Mouse (Mus musculus) adrenal gland, postnatal 25 days (tissue): Measurements from ENCODE around the gene Pex10. TPM values are rescaled to one million over a fixed set of nuclear protein-coding genes. Genes with fewer than 3 reads are reported as not detected.

Source experiments
- DNase-seq: peaks from one replicate; pipeline ENCODE4 v3.0.0; 2021; ENCODE audit warnings: mixed read lengths
- total RNA-seq: library from RNA; stranded (reverse); gene quantifications from 2 replicates; pipeline ENCODE4 v1.2.3, GENCODE M21; 2021

The Pex10 gene
- total RNA-seq, 1 experiment from 2014 or later = 28.6 TPM

- no peak for DNase-seq
Observed at GRCm38 (mm10) chr4:155093431-155094149, 26.8 kb downstream of the Pex10 start.

- DNase-seq = peak; percentile 64
Observed at GRCm38 (mm10) chr4:155094565-155094964, 27.7 kb downstream of the Pex10 start.

GRCm38 (mm10) chr4:155095238-155095900 lies 28.6 kb downstream of the Pex10 start:
- peak; percentile 82 for DNase-seq

GRCm38 (mm10) chr4:155095967-155096366 lies 29.2 kb downstream of the Pex10 start:
- no peak for DNase-seq

GRCm38 (mm10) chr4:155097452-155097851 lies 30.6 kb downstream of the Pex10 start:
- DNase-seq = no peak

- no peak for DNase-seq
Observed at GRCm38 (mm10) chr4:155098572-155098971, 31.8 kb downstream of the Pex10 start.

GRCm38 (mm10) chr4:155107886-155108285 lies 41.1 kb downstream of the Pex10 start:
- DNase-seq = no peak

GRCm38 (mm10) chr4:155109471-155109870 lies 42.7 kb downstream of the Pex10 start:
- no peak for DNase-seq

- no peak for DNase-seq
Observed at GRCm38 (mm10) chr4:155113766-155114410, 47.1 kb downstream of the Pex10 start.

- DNase-seq = no peak
Observed at GRCm38 (mm10) chr4:155116607-155117006, 49.8 kb downstream of the Pex10 start.

GRCm38 (mm10) chr4:155117396-155117978 lies 50.7 kb downstream of the Pex10 start:
- DNase-seq = no peak

GRCm38 (mm10) chr4:155118278-155118677 lies 51.5 kb downstream of the Pex10 start:
- DNase-seq = no peak

- no peak for DNase-seq
Observed at GRCm38 (mm10) chr4:155120038-155120437, 53.2 kb downstream of the Pex10 start.

GRCm38 (mm10) chr4:155120583-155120982 lies 53.8 kb downstream of the Pex10 start:
- no peak for DNase-seq

- DNase-seq = no peak
Observed at GRCm38 (mm10) chr4:155121222-155121621, 54.4 kb downstream of the Pex10 start.

Other genes starting within 250 kb of the Pex10 start
- 0.52 TPM in 1 of 2 replicates, not detected in the other for gene Ttc34, start 229.6 kb upstream of the Pex10 start, total RNA-seq
- gene Mmel1, start 197.4 kb upstream of the Pex10 start, total RNA-seq = 5.6 and 6.2 TPM in 2 replicates
- gene Fam213b, start 167.9 kb upstream of the Pex10 start, total RNA-seq = 126 and 172 TPM in 2 replicates
- 2.1 and 5.9 TPM in 2 replicates for gene Tnfrsf14, start 138.5 kb upstream of the Pex10 start, total RNA-seq
- not detected in 2 replicates for gene Hes5, start 106.1 kb upstream of the Pex10 start, total RNA-seq
- gene Pank4, start 102.9 kb upstream of the Pex10 start, total RNA-seq = 33.6 and 33.8 TPM in 2 replicates
- gene Plch2, start 10.2 kb upstream of the Pex10 start, total RNA-seq = 0.71 and 1.0 TPM in 2 replicates
- 107 and 115 TPM in 2 replicates for gene Rer1, start 19.4 kb downstream of the Pex10 start, total RNA-seq
- gene Morn1, start 19.6 kb downstream of the Pex10 start, total RNA-seq = 9.9 and 10.7 TPM in 2 replicates
- 73.5 and 93.3 TPM in 2 replicates for gene Ski, start 155.6 kb downstream of the Pex10 start, total RNA-seq
- 45.9 and 55.2 TPM in 2 replicates for gene Faap20, start 182.8 kb downstream of the Pex10 start, total RNA-seq